Mouse (Mus musculus) intestine, embryonic 16.5 days (tissue): Measurements from ENCODE around the gene Mybpc2. TPM values are rescaled to one million over a fixed set of nuclear protein-coding genes. Genes with fewer than 3 reads are reported as not detected.
A peak's percentile ranks its signal among the peaks of the same experiment; 100 is the strongest.

ENCODE experiments used
- ATAC-seq: fragments of 200-750 bp; cut with Nextera tagmentation; 2 replicates; pipeline ENCODE4 v1.8.0; 2017; ENCODE audit warnings: moderate TSS enrichment, moderate library complexity
- H3K27ac ChIP-seq: fragments of 300-500 bp; sonication (generic); 2 replicates; pipeline ENCODE4 v1.5.1; 2014; ENCODE audit warnings: mild to moderate bottlenecking, low read length
- H3K27me3 ChIP-seq: fragments of 300-500 bp; sonication (generic); replicated peaks from 2 replicates; pipeline ENCODE4 v1.6.1; 2014; ENCODE audit warnings: low read length, control low read depth, mixed read lengths; ENCODE audit not compliant: control insufficient read depth, insufficient read depth
- H3K36me3 ChIP-seq: fragments of 300-500 bp; sonication (generic); 2 replicates; pipeline ENCODE4 v1.6.1; 2014; ENCODE audit warnings: low read length, control low read depth; ENCODE audit not compliant: control insufficient read depth, insufficient read depth
- H3K4me1 ChIP-seq: fragments of 300-500 bp; sonication (generic); 2 replicates; pipeline ENCODE4 v1.6.1; 2014; ENCODE audit warnings: low read length, control low read depth, mixed read lengths; ENCODE audit not compliant: control insufficient read depth, insufficient read depth
- H3K4me2 ChIP-seq: fragments of 300-500 bp; sonication (generic); 2 replicates; pipeline ENCODE4 v1.6.1; 2014; ENCODE audit warnings: low read depth, low read length, control low read depth
- H3K4me3 ChIP-seq: fragments of 300-500 bp; sonication (generic); 2 replicates; pipeline ENCODE4 v1.5.1; 2014; ENCODE audit warnings: mild to moderate bottlenecking, low read length
- H3K9ac ChIP-seq: fragments of 300-500 bp; sonication (generic); 2 replicates; pipeline ENCODE4 v1.6.1; 2014; ENCODE audit warnings: low read depth, low read length
- H3K9me3 ChIP-seq: fragments of 300-500 bp; sonication (generic); 2 replicates; pipeline ENCODE4 v1.6.1; 2016; ENCODE audit warnings: low read length, control low read depth; ENCODE audit not compliant: control insufficient read depth
- WGBS: fragments of 180-500 bp; shearing (Covaris S2); extraction: QIAGEN DNeasy Blood & Tissue Kit; methylation state at CpG from one replicate; pipeline ENCODE4 v1.1.7; 2014; 5-methylcytosine and 5-hydroxymethylcytosine counted together
- polyA plus RNA-seq: library from polyadenylated mRNA; unstranded; fragments of >200 nt; fragmentation: Nextera tagmentation; extraction: Ambion mirVana; gene quantifications from 2 replicates; pipeline ENCODE4 v1.2.1, GENCODE M21; 2015

The Mybpc2 gene
- polyA plus RNA-seq, 1 experiment from 2014 or later = 0.45 TPM

DNA sequence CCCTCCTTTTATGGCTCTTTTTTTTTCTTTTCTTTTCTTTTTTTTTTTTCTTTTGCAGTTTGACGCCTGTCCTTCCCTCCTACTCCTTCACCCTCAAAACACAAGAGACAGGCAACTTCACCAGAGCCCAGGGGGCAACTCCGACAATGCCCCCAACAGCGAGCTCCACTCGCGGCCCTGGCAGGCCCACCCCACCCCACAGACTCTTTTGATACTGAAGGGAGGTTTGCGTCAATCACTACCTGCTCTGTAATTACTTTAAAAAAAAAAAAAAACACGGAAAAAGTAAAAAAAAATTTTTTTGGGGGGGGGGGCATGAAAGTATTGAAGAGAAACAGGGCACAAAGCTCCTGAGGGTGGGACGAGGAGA is 61.4 kb downstream of the Mybpc2 start:
- Histone ChIP-seq H3K4me1 (peaks cover 12% of the 10 kb centered on the region), H3K27ac (no peak overlapping the region), H3K9me3 (no peaks in the 10 kb centered on the region), H3K4me3 (no peak overlapping the region), H3K36me3 (no peaks in the 10 kb centered on the region), H3K4me2 (0 out of 2 replicates have a peak overlapping the region, but pooled peaks have one; percentile 27), H3K27me3 (peaks cover 40% of the 10 kb centered on the region), H3K9ac (no peak overlapping the region)
- ATAC-seq = no peak
- whole genome bisulfite sequencing = 27% methylated on average over 8 of the region's 8 CpGs

DNA sequence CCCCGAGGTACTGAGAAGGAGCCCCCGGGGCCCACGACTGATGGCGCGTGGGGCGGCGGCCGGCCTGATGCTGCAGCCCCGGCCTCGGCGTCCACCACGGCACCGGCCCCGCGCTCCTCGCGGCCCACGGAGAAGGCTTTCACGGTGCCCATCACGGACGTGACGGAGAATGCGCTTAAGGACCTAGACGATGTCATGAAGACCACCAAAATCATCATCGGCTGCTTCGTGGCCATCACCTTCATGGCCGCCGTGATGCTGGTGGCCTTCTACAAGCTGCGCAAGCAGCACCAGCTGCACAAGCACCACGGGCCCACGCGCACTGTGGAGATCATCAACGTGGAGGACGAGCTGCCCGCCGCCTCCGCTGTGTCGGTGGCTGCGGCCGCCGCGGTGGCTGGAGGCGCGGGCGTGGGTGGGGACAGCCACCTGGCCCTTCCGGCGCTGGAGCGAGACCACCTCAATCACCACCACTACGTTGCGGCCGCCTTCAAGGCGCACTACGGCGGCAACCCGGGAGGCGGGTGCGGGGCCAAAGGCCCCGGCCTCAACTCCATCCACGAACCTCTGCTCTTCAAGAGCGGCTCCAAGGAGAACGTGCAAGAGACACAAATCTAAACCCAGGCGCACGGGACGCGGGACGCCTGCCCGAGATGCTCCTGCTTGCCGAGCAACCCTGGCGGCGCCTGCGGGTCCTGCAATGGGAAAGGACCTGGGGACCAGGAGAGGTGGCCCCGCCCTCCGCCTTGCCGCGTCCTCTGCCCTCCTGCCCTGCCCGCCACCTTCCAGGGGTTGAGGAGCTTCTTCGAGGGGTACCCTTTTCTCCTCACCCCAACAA is 62.0 kb downstream of the Mybpc2 start:
- ATAC-seq = no peak
- Histone ChIP-seq H3K4me1 (peaks cover 12% of the 10 kb centered on the region), H3K4me3 (peak overlapping the region; percentile 28), H3K36me3 (no peaks in the 10 kb centered on the region), H3K4me2 (peak overlapping the region; percentile 27), H3K9ac (peak overlapping the region; percentile 6; the same call in 1 of the 2 replicates), H3K27me3 (peaks cover 40% of the 10 kb centered on the region), H3K27ac (no peak overlapping the region), H3K9me3 (no peaks in the 10 kb centered on the region)
- 12% methylated on average over 76 of the region's 77 CpGs for WGBS

DNA sequence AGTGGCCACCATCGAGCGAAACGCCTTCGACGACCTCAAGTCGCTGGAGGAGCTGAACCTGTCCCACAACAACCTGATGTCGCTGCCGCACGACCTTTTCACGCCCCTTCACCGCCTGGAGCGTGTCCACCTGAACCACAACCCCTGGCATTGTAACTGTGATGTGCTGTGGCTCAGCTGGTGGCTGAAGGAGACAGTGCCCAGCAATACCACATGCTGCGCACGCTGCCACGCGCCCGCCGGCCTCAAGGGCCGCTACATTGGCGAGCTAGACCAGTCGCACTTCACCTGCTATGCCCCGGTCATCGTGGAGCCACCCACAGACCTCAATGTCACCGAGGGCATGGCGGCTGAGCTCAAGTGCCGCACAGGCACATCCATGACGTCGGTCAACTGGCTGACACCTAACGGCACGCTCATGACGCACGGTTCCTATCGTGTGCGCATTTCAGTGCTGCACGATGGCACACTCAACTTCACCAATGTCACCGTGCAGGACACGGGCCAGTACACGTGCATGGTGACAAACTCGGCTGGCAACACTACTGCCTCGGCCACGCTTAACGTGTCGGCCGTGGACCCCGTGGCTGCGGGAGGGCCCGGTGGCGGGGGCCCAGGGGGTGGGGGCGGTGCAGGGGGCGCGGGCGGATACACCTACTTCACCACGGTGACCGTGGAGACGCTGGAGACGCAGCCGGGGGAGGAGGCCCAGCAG is 62.8 kb downstream of the Mybpc2 start:
- H3K4me1 ChIP-seq = peaks cover 12% of the 10 kb centered on the region
- H3K9me3 ChIP-seq = no peaks in the 10 kb centered on the region
- WGBS = 43% methylated on average over 57 of the region's 57 CpGs
- H3K4me2 ChIP-seq = no peak overlapping the region
- no peak overlapping the region for H3K4me3 ChIP-seq
- no peaks in the 10 kb centered on the region for H3K36me3 ChIP-seq
- H3K27me3 ChIP-seq = peaks cover 40% of the 10 kb centered on the region
- H3K9ac ChIP-seq = no peak overlapping the region
- ATAC-seq = no peak
- H3K27ac ChIP-seq = no peak overlapping the region

DNA sequence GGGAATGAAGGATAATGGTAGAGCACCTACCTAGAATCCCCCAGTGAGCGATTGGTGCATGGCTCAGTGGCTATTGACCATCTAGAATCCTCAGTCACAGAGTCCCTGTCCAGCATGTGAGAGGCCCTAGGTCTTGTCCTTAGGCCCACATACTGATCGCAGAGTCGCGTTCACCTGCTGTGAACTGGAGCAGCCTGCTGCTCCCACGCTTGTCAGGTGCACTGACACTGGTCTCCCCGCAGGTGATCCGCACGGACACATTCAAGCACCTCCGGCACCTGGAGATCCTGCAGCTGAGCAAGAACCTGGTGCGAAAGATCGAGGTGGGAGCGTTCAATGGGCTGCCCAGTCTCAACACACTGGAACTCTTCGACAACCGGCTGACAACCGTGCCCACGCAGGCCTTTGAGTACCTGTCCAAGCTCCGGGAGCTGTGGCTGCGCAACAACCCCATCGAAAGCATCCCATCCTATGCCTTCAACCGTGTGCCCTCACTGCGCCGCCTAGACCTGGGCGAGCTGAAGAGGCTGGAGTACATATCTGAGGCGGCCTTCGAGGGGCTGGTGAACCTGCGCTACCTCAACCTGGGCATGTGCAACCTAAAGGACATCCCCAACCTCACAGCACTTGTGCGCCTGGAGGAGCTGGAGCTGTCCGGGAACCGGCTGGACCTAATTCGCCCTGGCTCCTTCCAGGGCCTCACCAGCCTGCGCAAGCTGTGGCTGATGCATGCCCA is 63.5 kb downstream of the Mybpc2 start:
- Histone ChIP-seq H3K4me2 (no peak overlapping the region), H3K9me3 (no peaks in the 10 kb centered on the region), H3K4me3 (no peak overlapping the region), H3K9ac (no peak overlapping the region), H3K36me3 (no peaks in the 10 kb centered on the region), H3K4me1 (peaks cover 12% of the 10 kb centered on the region), H3K27ac (no peak overlapping the region), H3K27me3 (peaks cover 40% of the 10 kb centered on the region)
- 63% methylated on average over 31 of the region's 31 CpGs for WGBS
- ATAC-seq = no peak

DNA sequence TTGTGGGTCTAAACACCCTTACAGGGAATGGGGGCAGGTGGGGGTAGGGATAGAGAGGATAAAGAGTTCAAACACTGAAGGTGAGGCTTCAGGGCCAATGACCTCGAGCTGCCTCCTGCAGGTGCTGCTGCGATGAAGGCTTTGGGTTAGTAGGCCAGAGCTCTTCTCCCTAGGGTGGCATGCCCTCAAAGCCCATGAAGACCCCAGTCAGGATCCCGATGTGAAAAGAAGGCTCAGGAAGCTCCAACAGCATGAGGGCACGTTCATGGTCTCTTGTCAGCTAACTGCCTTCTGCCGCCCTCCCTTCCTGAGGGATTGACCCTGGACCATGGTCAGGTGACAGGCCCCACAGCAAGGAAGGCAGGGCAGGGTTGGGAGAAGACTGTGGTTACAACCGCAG is 64.4 kb downstream of the Mybpc2 start:
- Histone ChIP-seq H3K4me2 (no peak overlapping the region), H3K9me3 (no peaks in the 10 kb centered on the region), H3K36me3 (no peaks in the 10 kb centered on the region), H3K4me1 (peaks cover 7% of the 10 kb centered on the region), H3K9ac (no peak overlapping the region), H3K4me3 (no peak overlapping the region), H3K27ac (no peak overlapping the region), H3K27me3 (peaks cover 40% of the 10 kb centered on the region)
- 69% methylated on average over 6 of the region's 6 CpGs for WGBS
- ATAC-seq = no peak

DNA sequence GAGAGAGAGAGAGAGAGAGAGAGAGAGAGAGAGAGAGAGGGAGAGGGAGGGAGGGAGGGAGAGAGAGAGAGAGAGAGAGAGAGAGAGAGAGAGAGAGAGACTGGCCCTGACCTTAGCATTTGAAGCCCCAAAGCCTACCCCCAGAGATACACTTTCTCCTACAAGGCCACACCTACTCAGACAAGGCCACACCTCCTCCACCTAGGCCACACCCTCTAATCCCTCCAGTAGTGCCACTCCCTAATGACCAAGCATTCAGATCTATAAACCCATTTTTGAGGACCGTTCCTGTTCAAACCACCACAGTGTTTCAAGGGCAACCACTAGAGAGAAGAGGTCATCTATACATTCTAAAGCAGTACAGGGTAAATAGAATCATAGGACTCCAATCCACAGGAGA is 68.2 kb downstream of the Mybpc2 start:
- Histone ChIP-seq H3K4me1 (no peaks in the 10 kb centered on the region), H3K36me3 (no peaks in the 10 kb centered on the region), H3K27me3 (peaks cover 11% of the 10 kb centered on the region), H3K4me2 (no peak overlapping the region), H3K4me3 (no peak overlapping the region), H3K9ac (no peak overlapping the region), H3K27ac (no peak overlapping the region), H3K9me3 (no peaks in the 10 kb centered on the region)
- no peak for ATAC-seq
- 77% methylated on average over 1 of the region's 1 CpGs for WGBS

DNA sequence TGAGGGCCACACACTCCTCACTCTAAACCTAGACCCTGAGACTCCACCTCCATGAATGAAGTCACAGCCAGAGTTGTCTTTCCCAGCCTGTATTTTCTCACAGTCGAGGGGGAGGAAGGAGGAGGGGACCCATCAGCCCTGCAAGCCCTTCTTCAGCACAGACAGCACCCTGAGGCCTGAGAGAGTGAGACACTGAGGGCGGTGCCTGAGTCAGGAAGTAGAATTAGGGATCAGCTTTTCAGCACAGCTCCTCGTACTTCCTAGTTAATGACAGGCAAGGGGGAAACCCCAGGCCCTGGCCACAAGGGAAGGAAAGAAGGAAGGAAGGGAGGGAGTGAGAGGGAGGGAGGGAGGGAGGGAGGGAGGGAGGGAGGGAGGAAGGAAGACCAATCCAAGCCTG is 71.2 kb downstream of the Mybpc2 start:
- 8% methylated on average over 3 of the region's 3 CpGs for WGBS
- Histone ChIP-seq H3K4me3 (no peak overlapping the region), H3K4me1 (no peaks in the 10 kb centered on the region), H3K9ac (peak overlapping the region; percentile 19; the same call in 1 of the 2 replicates), H3K27me3 (no peaks in the 10 kb centered on the region; the same call in 1 of the 2 replicates), H3K27ac (no peak overlapping the region), H3K36me3 (no peaks in the 10 kb centered on the region), H3K4me2 (no peak overlapping the region), H3K9me3 (no peaks in the 10 kb centered on the region)
- no peak for ATAC-seq
